Mouse (Mus musculus) leukemia stem cell, adult 10-12 weeks (primary cell): ENCODE measurements around the gene Cga. TPM values are rescaled to one million over a fixed set of nuclear protein-coding genes. Genes with fewer than 3 reads are reported as not detected.

Experiments
- polyA plus RNA-seq: library from polyadenylated mRNA; stranded (reverse); fragments of >175 nt; gene quantifications from 2 replicates; pipeline ENCODE4 v1.2.3, GENCODE M21; 2012; ENCODE audit warnings: low replicate concordance

Cga gene
- polyA plus RNA-seq, result not detected in 2 replicates

GRCm38 (mm10) chr4:34893479-34893878 is at the start of gene Cga:
Gene Cga, plus strand, starts transcription at chr4:34893779.

GRCm38 (mm10) chr4:34882818-34883217 is 10.8 kb upstream of the Cga start, which contains the start of gene Zfp292:
Gene Zfp292, minus strand, starts transcription at chr4:34882960.

Other genes with a start within 250 kb of the Cga start
- gene Slc35a1, start 206.3 kb upstream of the Cga start, polyA plus RNA-seq, result 6.0 and 8.1 TPM in 2 replicates
- gene Cfap206, start 163.6 kb upstream of the Cga start, polyA plus RNA-seq, result not detected in 2 replicates
- not detected in 2 replicates for gene Gm136, start 137.5 kb upstream of the Cga start, polyA plus RNA-seq
- 2.3 and 17.0 TPM in 2 replicates for gene Smim8, start 115.4 kb upstream of the Cga start, polyA plus RNA-seq
- gene Zfp292, start 10.8 kb upstream of the Cga start, polyA plus RNA-seq, result 0.47 and 1.0 TPM in 2 replicates